Mouse (Mus musculus) embryonic stem cell, embryonic (primary cell): Measurements from ENCODE around the gene Cntln.

Experiments used
- CTCF ChIA-PET, 4 experiments: fragments of 300-600 bp in 2 of 4; fragments of 350-600 bp in 2 of 4; sonication (Branson Sonifier 250); formaldehyde crosslinking; loops; one replicate each; lab custom pipeline; 2022; ENCODE audit warnings: inconsistent platforms in 2 of 4; lab: Charles Lee
- POLR2A ChIA-PET, 4 experiments: fragments of 300-600 bp in 2 of 4; fragments of 350-600 bp in 2 of 4; sonication (Branson Sonifier 250); formaldehyde crosslinking; loops; one replicate each; lab custom pipeline; 2022; ENCODE audit warnings: antibody characterized with exemption in 4 of 4, inconsistent platforms in 1 of 4; lab: Charles Lee

The Cntln gene

GRCm38 (mm10) chr4:85010846-85011245 lies 126.7 kb downstream of the Cntln start:
- ChIA-PET CTCF (no interaction called here), POLR2A (no interaction called here)

- ChIA-PET CTCF (no interaction called here), POLR2A (no interaction called here)
Measured at GRCm38 (mm10) chr4:85045748-85046147, 161.6 kb downstream of the Cntln start.

- CTCF ChIA-PET: no interaction called here
Measured at GRCm38 (mm10) chr4:85049933-85050553, 165.9 kb downstream of the Cntln start.

GRCm38 (mm10) chr4:85054616-85055015 lies 170.5 kb downstream of the Cntln start:
- CTCF ChIA-PET: no interaction called here
- POLR2A ChIA-PET: interaction anchor here in 1 of 4 experiments (0.8 kb wide), 1 partner anchor 170 kb away, joined by 3 read pairs; no protein-coding TSS in a partner anchor

More at GRCm38 (mm10) chr4:85049933-85050553, 165.9 kb downstream of the Cntln start:
- POLR2A ChIA-PET: no interaction called here

- CTCF ChIA-PET: no interaction called here
- POLR2A ChIA-PET: no interaction called here
Measured at GRCm38 (mm10) chr4:85059598-85059997, 175.5 kb downstream of the Cntln start.

- POLR2A ChIA-PET: interaction anchor here in 2 of 4 experiments (0.6 kb wide), 2 partner anchors 12 to 63 kb away, joined by 4 read pairs; no protein-coding TSS in a partner anchor
- CTCF ChIA-PET: interaction anchor here in 1 of 4 experiments (0.7 kb wide), 1 partner anchor 450 kb away, joined by 4 read pairs; no protein-coding TSS in a partner anchor
Measured at GRCm38 (mm10) chr4:85061676-85062075, 177.6 kb downstream of the Cntln start.

GRCm38 (mm10) chr4:85096033-85096432 lies 211.9 kb downstream of the Cntln start:
- ChIA-PET POLR2A (no interaction called here), CTCF (interaction anchor here in 2 of 4 experiments (0.6 to 1.3 kb wide), 4 partner anchors 246 to 259 kb away, joined by 3 to 9 read pairs (median 5); no protein-coding TSS in a partner anchor)

- POLR2A ChIA-PET: no interaction called here
- CTCF ChIA-PET: interaction anchor here in 2 of 4 experiments (0.6 to 1.7 kb wide), 3 partner anchors 246 to 260 kb away, joined by 3 to 6 read pairs (median 5); no protein-coding TSS in a partner anchor
Measured at GRCm38 (mm10) chr4:85096682-85097081, 212.6 kb downstream of the Cntln start.

- ChIA-PET CTCF (no interaction called here), POLR2A (no interaction called here)
Measured at GRCm38 (mm10) chr4:85102168-85102567, 218.1 kb downstream of the Cntln start.

- ChIA-PET CTCF (interaction anchor here in 1 of 4 experiments (0.5 kb wide), 1 partner anchor 300 kb away, joined by 4 read pairs; no protein-coding TSS in a partner anchor), POLR2A (no interaction called here)
Measured at GRCm38 (mm10) chr4:85106416-85106815, 222.3 kb downstream of the Cntln start.

- ChIA-PET POLR2A (no interaction called here), CTCF (no interaction called here)
Measured at GRCm38 (mm10) chr4:85106961-85107360, 222.9 kb downstream of the Cntln start.

- ChIA-PET CTCF (no interaction called here), POLR2A (interaction anchor here in 1 of 4 experiments (0.7 kb wide), 1 partner anchor 25 kb away, joined by 3 read pairs; no protein-coding TSS in a partner anchor)
Measured at GRCm38 (mm10) chr4:85120271-85120670, 236.2 kb downstream of the Cntln start.

GRCm38 (mm10) chr4:85149726-85150125 lies 265.6 kb downstream of the Cntln start:
- ChIA-PET CTCF (interaction anchor here in 1 of 4 experiments (0.7 kb wide), 1 partner anchor 1534 kb away, joined by 3 read pairs; no protein-coding TSS in a partner anchor), POLR2A (no interaction called here)

GRCm38 (mm10) chr4:85151881-85152280 lies 267.8 kb downstream of the Cntln start:
- ChIA-PET CTCF (no interaction called here), POLR2A (interaction anchor here in 1 of 4 experiments (0.6 kb wide), 1 partner anchor 489 kb away, joined by 5 read pairs; no protein-coding TSS in a partner anchor)

GRCm38 (mm10) chr4:85154361-85154760 lies 270.3 kb downstream of the Cntln start:
- ChIA-PET CTCF (interaction anchor here in 3 of 4 experiments (0.6 to 1.3 kb wide), 3 partner anchors 8 to 251 kb away, joined by 3 to 4 read pairs (median 3); no protein-coding TSS in a partner anchor), POLR2A (no interaction called here)

- CTCF ChIA-PET: no interaction called here
- POLR2A ChIA-PET: no interaction called here
Measured at GRCm38 (mm10) chr4:85161156-85161555, 277.0 kb downstream of the Cntln start.

- ChIA-PET CTCF (interaction anchor here (0.5 to 2.5 kb wide), 53 partner anchors 9 to 1392 kb away, joined by 3 to 26 read pairs (median 4); no protein-coding TSS in a partner anchor), POLR2A (interaction anchor here (0.6 to 1.3 kb wide), 12 partner anchors 9 to 1769 kb away, joined by 3 to 7 read pairs (median 4); partner anchors contain the start of gene Sh3gl2 (in 1 of the 4))
Measured at GRCm38 (mm10) chr4:85162468-85163312, 278.6 kb downstream of the Cntln start.

- ChIA-PET CTCF (interaction anchor here (0.6 to 2.5 kb wide), 38 partner anchors 9 to 1392 kb away, joined by 3 to 26 read pairs (median 4); no protein-coding TSS in a partner anchor), POLR2A (interaction anchor here in 3 of 4 experiments (0.7 to 1.3 kb wide), 6 partner anchors 10 to 638 kb away, joined by 3 to 5 read pairs (median 4); partner anchors contain the start of gene Sh3gl2 (in 1 of the 3))
Measured at GRCm38 (mm10) chr4:85163313-85163615, 279.2 kb downstream of the Cntln start.

- CTCF ChIA-PET: interaction anchor here in 2 of 4 experiments (0.9 to 2.5 kb wide), 5 partner anchors 18 to 634 kb away, joined by 3 to 7 read pairs (median 4); no protein-coding TSS in a partner anchor
- POLR2A ChIA-PET: interaction anchor here in 2 of 4 experiments (1.0 to 1.2 kb wide), 3 partner anchors 9 to 37 kb away, joined by 3 to 4 read pairs (median 3); partner anchors contain the start of gene Sh3gl2 (in 1 of the 2)
Measured at GRCm38 (mm10) chr4:85168001-85168400, 283.9 kb downstream of the Cntln start.
